Mouse (Mus musculus) midbrain, embryonic 16.5 days (tissue): ENCODE measurements at regions not wholly inside any gene's neighbourhood (a gene's known extent, or its start where the extent isn't known, plus 50 kb on each side); places are given as distances from the start of the nearest gene placed in this dataset.
A peak's percentile ranks its signal among the peaks of the same experiment; 100 is the strongest.

ENCODE experiments used
- ATAC-seq: fragments of 200-750 bp; cut with Nextera tagmentation; 2 replicates; pipeline ENCODE4 v1.8.0; 2017; ENCODE audit warnings: moderate TSS enrichment
- H3K27ac ChIP-seq: fragments of 300-500 bp; sonication (generic); 2 replicates; pipeline ENCODE4 v1.5.1; 2014; ENCODE audit warnings: mild to moderate bottlenecking, low read length, mixed read lengths
- H3K27me3 ChIP-seq: fragments of 300-500 bp; sonication (generic); 2 replicates; pipeline ENCODE4 v1.6.1; 2014; ENCODE audit warnings: low read depth, low read length, mixed read lengths; ENCODE audit not compliant: control insufficient read depth, insufficient read depth
- H3K36me3 ChIP-seq: fragments of 300-500 bp; sonication (generic); 2 replicates; pipeline ENCODE4 v1.6.1; 2014; ENCODE audit warnings: mild to moderate bottlenecking, low read length, moderate library complexity, mixed read lengths; ENCODE audit not compliant: control insufficient read depth, insufficient read depth
- H3K4me1 ChIP-seq: fragments of 300-500 bp; sonication (generic); 2 replicates; pipeline ENCODE4 v1.6.1; 2014; ENCODE audit warnings: mild to moderate bottlenecking, low read length, mixed read lengths; ENCODE audit not compliant: control insufficient read depth, insufficient read depth
- H3K4me2 ChIP-seq: fragments of 300-500 bp; sonication (generic); 2 replicates; pipeline ENCODE4 v1.6.1; 2014; ENCODE audit warnings: mild to moderate bottlenecking, low read length, mixed read lengths
- H3K4me3 ChIP-seq: fragments of 300-500 bp; sonication (generic); 2 replicates; pipeline ENCODE4 v1.5.1; 2014; ENCODE audit warnings: low read depth, mild to moderate bottlenecking, low read length, moderate library complexity, mixed read lengths
- H3K9ac ChIP-seq: fragments of 300-500 bp; sonication (generic); 2 replicates; pipeline ENCODE4 v1.6.1; 2014; ENCODE audit warnings: low read depth, low read length, mixed read lengths
- H3K9me3 ChIP-seq: fragments of 300-500 bp; sonication (generic); replicated peaks from 2 replicates; pipeline ENCODE4 v1.6.1; 2014; ENCODE audit warnings: mild to moderate bottlenecking, low read length, mixed read lengths; ENCODE audit not compliant: control insufficient read depth, poor library complexity, severe bottlenecking
- WGBS: fragments of 180-500 bp; shearing (Covaris S2); extraction: QIAGEN DNeasy Blood & Tissue Kit; methylation state at CpG from one replicate; pipeline ENCODE4 v1.1.7; 2014; 5-methylcytosine and 5-hydroxymethylcytosine counted together

GRCm38 (mm10) chr8:92760933-92761332, 66.2 kb upstream of the Mmp2 start:
- no peak for ATAC-seq
- 96% methylated on average over 6 of the region's 6 CpGs for WGBS
- Histone ChIP-seq H3K9ac (no peak overlapping the region), H3K27me3 (no peaks in the 10 kb centered on the region), H3K4me1 (peaks cover 4% of the 10 kb centered on the region; the same call in 1 of the 2 replicates), H3K36me3 (no peaks in the 10 kb centered on the region), H3K27ac (no peak overlapping the region), H3K4me3 (no peak overlapping the region), H3K4me2 (no peak overlapping the region), H3K9me3 (peaks cover 2% of the 10 kb centered on the region; the same call in 1 of the 2 replicates)

GRCm38 (mm10) chr8:92761959-92762600, 65.0 kb upstream of the Mmp2 start:
- 14% methylated on average over 18 of the region's 18 CpGs for WGBS
- no peaks in the 10 kb centered on the region; the same call in 1 of the 2 replicates for H3K9me3 ChIP-seq
- peak overlapping the region; percentile 15; the same call in 1 of the 2 replicates for H3K4me2 ChIP-seq
- no peaks in the 10 kb centered on the region for H3K27me3 ChIP-seq
- H3K4me3 ChIP-seq = no peak overlapping the region
- H3K27ac ChIP-seq = no peak overlapping the region
- ATAC-seq = peak; percentile 32; the same call in 1 of the 2 replicates
- H3K9ac ChIP-seq = no peak overlapping the region
- no peaks in the 10 kb centered on the region for H3K36me3 ChIP-seq
- H3K4me1 ChIP-seq = peaks cover 4% of the 10 kb centered on the region; the same call in 1 of the 2 replicates

GRCm38 (mm10) chr8:92771856-92772650, 55.0 kb upstream of the Mmp2 start:
- H3K4me2 ChIP-seq = no peak overlapping the region
- H3K27me3 ChIP-seq = no peaks in the 10 kb centered on the region
- no peak for ATAC-seq
- no peaks in the 10 kb centered on the region for H3K9me3 ChIP-seq
- H3K9ac ChIP-seq = no peak overlapping the region
- no peak overlapping the region for H3K27ac ChIP-seq
- H3K4me3 ChIP-seq = no peak overlapping the region
- H3K36me3 ChIP-seq = no peaks in the 10 kb centered on the region
- WGBS = 62% methylated on average over 14 of the region's 14 CpGs
- H3K4me1 ChIP-seq = no peaks in the 10 kb centered on the region; the same call in 1 of the 2 replicates

- Histone ChIP-seq H3K36me3 (no peaks in the 10 kb centered on the region), H3K9ac (no peak overlapping the region), H3K27me3 (no peaks in the 10 kb centered on the region), H3K4me2 (no peak overlapping the region), H3K4me1 (no peaks in the 10 kb centered on the region; the same call in 1 of the 2 replicates), H3K4me3 (no peak overlapping the region), H3K27ac (no peak overlapping the region), H3K9me3 (no peaks in the 10 kb centered on the region)
- WGBS = 61% methylated on average over 10 of the region's 10 CpGs
- no peak for ATAC-seq
These were observed 54.3 kb upstream of the Mmp2 start for GRCm38 (mm10) chr8:92772826-92773225.

GRCm38 (mm10) chr8:92775186-92775585, 51.9 kb upstream of the Mmp2 start:
- Histone ChIP-seq H3K4me3 (no peak overlapping the region), H3K4me2 (no peak overlapping the region), H3K4me1 (no peaks in the 10 kb centered on the region; the same call in 1 of the 2 replicates), H3K27ac (no peak overlapping the region), H3K27me3 (no peaks in the 10 kb centered on the region), H3K36me3 (no peaks in the 10 kb centered on the region), H3K9ac (no peak overlapping the region), H3K9me3 (no peaks in the 10 kb centered on the region; the same call in 1 of the 2 replicates)
- WGBS = 67% methylated on average over 4 of the region's 4 CpGs
- ATAC-seq = no peak

- Histone ChIP-seq H3K36me3 (no peaks in the 10 kb centered on the region), H3K27ac (no peak overlapping the region), H3K27me3 (no peaks in the 10 kb centered on the region), H3K9me3 (no peaks in the 10 kb centered on the region; the same call in 1 of the 2 replicates), H3K4me2 (no peak overlapping the region), H3K4me1 (no peaks in the 10 kb centered on the region; the same call in 1 of the 2 replicates), H3K4me3 (no peak overlapping the region), H3K9ac (no peak overlapping the region)
- WGBS = 18% methylated on average over 5 of the region's 5 CpGs
- no peak for ATAC-seq
These were observed 50.0 kb upstream of the Mmp2 start for GRCm38 (mm10) chr8:92777106-92777505.
